Comparison of ENCODE assay signal across 11 mouse cellular contexts in genomic region chr7:141292583-141293388, GRCm38 (mm10). TPM values are rescaled to one million over a fixed set of nuclear protein-coding genes. Genes with fewer than 3 reads are reported as not detected.
DNase-seq lines count a peak whose midpoint lies in the region; ATAC-seq and TF ChIP-seq lines count a peak whose summit lies in the region.
"Had no signal": no experiment of that assay in that cellular context is flagged by ENCODE, and none has a peak within 500 bp of the region (broad histone marks: within the 10 kb centered on the region; RNA-seq: fewer than 3 reads in every experiment).

No protein-coding gene starts in this region.

- DNase-seq in heart, adult 18-20 months: no peak
- peak; percentile 18 for DNase-seq in neural tube, embryonic 11.5 days (ENCODE audit: low spot score)
- DNase-seq in layer of hippocampus, adult 18-20 months (ENCODE audit: low spot score in 2 of 2): no peak
- no peak for DNase-seq in spleen, adult 12 weeks (ENCODE audit: low spot score)
- no peak for DNase-seq in thymus, postnatal 0 days (ENCODE audit: low spot score)
- DNase-seq: thymus, postnatal 36 days had no signal

- peak overlapping the region; percentile 83; the same call in 1 of the 2 replicates for H3K4me2 ChIP-seq in heart, embryonic 15.5 days
- H3K4me2 ChIP-seq in hindbrain, embryonic 13.5 days: peak overlapping the region; percentile 96
- peak overlapping the region; percentile 77 for H3K4me2 ChIP-seq in neural tube, embryonic 11.5 days (ENCODE audit: low read depth)

- peaks cover 56% of the 10 kb centered on the region for H3K27me3 ChIP-seq in heart, embryonic 15.5 days
- peaks cover 73% of the 10 kb centered on the region for H3K27me3 ChIP-seq in hindbrain, embryonic 13.5 days
- H3K27me3 ChIP-seq in neural tube, embryonic 11.5 days (ENCODE audit: control insufficient read depth, insufficient read depth, low read length): peaks cover 57% of the 10 kb centered on the region

- no peaks in the 10 kb centered on the region for H3K36me3 ChIP-seq in heart, embryonic 15.5 days
- peaks cover 16% of the 10 kb centered on the region for H3K36me3 ChIP-seq in hindbrain, embryonic 13.5 days
- H3K36me3 ChIP-seq in neural tube, embryonic 11.5 days (ENCODE audit: control insufficient read depth, insufficient read depth, low read length): no peaks in the 10 kb centered on the region

- 38% methylated on average over 15 of the region's 15 CpGs for WGBS in heart, embryonic 15.5 days
- 35% methylated on average over 15 of the region's 15 CpGs for WGBS in hindbrain, embryonic 13.5 days
- 31% methylated on average over 15 of the region's 15 CpGs for WGBS in neural tube, embryonic 11.5 days

- no peak for ATAC-seq in heart, embryonic 15.5 days (replicated peaks; ENCODE audit: insufficient number of reproducible peaks, insufficient read depth, low FRiP score, low read depth)
- 0 out of 2 replicates have a peak, but pooled peaks have one; percentile 18 for ATAC-seq in hindbrain, embryonic 13.5 days (ENCODE audit: low FRiP score)
- ATAC-seq in neural tube, embryonic 11.5 days (ENCODE audit: insufficient read depth, low FRiP score, low TSS enrichment): no peak

- H3K27ac ChIP-seq in heart, embryonic 15.5 days: no peak overlapping the region
- no peak overlapping the region for H3K27ac ChIP-seq in cortical plate, adult 2 months (ENCODE audit: insufficient read depth, low read length)
- H3K27ac ChIP-seq in hindbrain, embryonic 13.5 days: no peak overlapping the region
- no peak overlapping the region for H3K27ac ChIP-seq in neural tube, embryonic 11.5 days (ENCODE audit: low read depth, low read length)
- H3K27ac ChIP-seq: liver, embryonic 14.5 days had no signal

- no peaks in the 10 kb centered on the region for H3K9me3 ChIP-seq in heart, embryonic 15.5 days (replicated peaks)
- H3K9me3 ChIP-seq in hindbrain, embryonic 13.5 days: no peaks in the 10 kb centered on the region
- no peaks in the 10 kb centered on the region for H3K9me3 ChIP-seq in neural tube, embryonic 11.5 days (ENCODE audit: control insufficient read depth, low read length)

- no peak for TF ChIP-seq POLR2A in cortical plate, adult 2 months (IDR thresholded peaks at IDR 0.05; ENCODE audit: extremely low read depth, insufficient read depth, low read length)

- peaks cover 28% of the 10 kb centered on the region for H3K4me1 ChIP-seq in heart, embryonic 15.5 days (replicated peaks)
- H3K4me1 ChIP-seq in cortical plate, adult 2 months (ENCODE audit: control insufficient read depth, insufficient read depth, low read length): peaks cover 2% of the 10 kb centered on the region
- H3K4me1 ChIP-seq in hindbrain, embryonic 13.5 days (replicated peaks): peaks cover 35% of the 10 kb centered on the region
- peaks cover 15% of the 10 kb centered on the region for H3K4me1 ChIP-seq in neural tube, embryonic 11.5 days (ENCODE audit: control insufficient read depth, insufficient read depth, low read length)

- peak overlapping the region; percentile 51 for H3K4me3 ChIP-seq in heart, embryonic 15.5 days
- H3K4me3 ChIP-seq in cortical plate, adult 2 months (ENCODE audit: insufficient read depth, low read length): peak overlapping the region; percentile 11; the same call in 1 of the 2 replicates
- H3K4me3 ChIP-seq in hindbrain, embryonic 13.5 days: peak overlapping the region; percentile 54
- peak overlapping the region; percentile 49; the same call in 1 of the 2 replicates for H3K4me3 ChIP-seq in neural tube, embryonic 11.5 days (ENCODE audit: low read depth, low read length)

- H3K9ac ChIP-seq in heart, embryonic 15.5 days: no peak overlapping the region
- H3K9ac ChIP-seq in hindbrain, embryonic 13.5 days: peak overlapping the region; percentile 78
- H3K9ac ChIP-seq in neural tube, embryonic 11.5 days (ENCODE audit: low read length): no peak overlapping the region; the same call in 1 of the 2 replicates
- H3K9ac ChIP-seq: liver, embryonic 14.5 days had no signal

- TF ChIP-seq CTCF in cortical plate, adult 2 months (IDR thresholded peaks at IDR 0.05; ENCODE audit: extremely low read depth, insufficient read depth, low read length): no peak

RNA-seq across cellular contexts. Expression of gene Drd4, which starts 1.0 kb away (rescaled TPM):
- 0.18 and 0.22 TPM in 2 replicates for polyA plus RNA-seq in heart, embryonic 15.5 days (2015; fragmentation: Nextera tagmentation; extraction: Ambion mirVana)
- total RNA-seq in heart, adult 18-20 months (2021): not detected
- polyA plus RNA-seq in cortical plate, adult 2 months (2012; rRNA removed): 0.42 and 0.50 TPM in 2 replicates
- 0.68 and 0.70 TPM in 2 replicates for polyA plus RNA-seq in hindbrain, embryonic 13.5 days (2015; fragmentation: Nextera tagmentation; extraction: Ambion mirVana)
- polyA plus RNA-seq in neural tube, embryonic 11.5 days (2014; fragmentation: Nextera tagmentation; extraction: Ambion mirVana): 0.43 and 0.61 TPM in 2 replicates
- total RNA-seq in layer of hippocampus, adult 18-20 months (2021): not detected
- polyA plus RNA-seq in thymus, postnatal 0 days (2015; fragmentation: Nextera tagmentation; extraction: Ambion mirVana): 0.33 and 0.40 TPM in 2 replicates
- polyA plus RNA-seq: liver, embryonic 14.5 days had no signal

RNA-seq across cellular contexts. Expression of gene Sct, which starts 13.9 kb away (rescaled TPM):
- 1.5 and 1.6 TPM in 2 replicates for polyA plus RNA-seq in heart, embryonic 15.5 days (2015; fragmentation: Nextera tagmentation; extraction: Ambion mirVana)
- total RNA-seq in heart, adult 18-20 months (2021): not detected
- polyA plus RNA-seq in cortical plate, adult 2 months (2012; rRNA removed): 0.27 and 0.38 TPM in 2 replicates
- polyA plus RNA-seq in hindbrain, embryonic 13.5 days (2015; fragmentation: Nextera tagmentation; extraction: Ambion mirVana): 1.5 and 3.2 TPM in 2 replicates
- 13.2 and 13.7 TPM in 2 replicates for polyA plus RNA-seq in neural tube, embryonic 11.5 days (2014; fragmentation: Nextera tagmentation; extraction: Ambion mirVana)
- not detected for total RNA-seq in layer of hippocampus, adult 18-20 months (2021)
- 3.9 and 5.0 TPM in 2 replicates for polyA plus RNA-seq in thymus, postnatal 0 days (2015; fragmentation: Nextera tagmentation; extraction: Ambion mirVana)
- total RNA-seq: adrenal gland, adult 2 months had no signal

RNA-seq across cellular contexts. Expression of gene Cdhr5, which starts 16.2 kb away (rescaled TPM):
- polyA plus RNA-seq in heart, embryonic 15.5 days (2015; fragmentation: Nextera tagmentation; extraction: Ambion mirVana): 0.05 TPM in 1 of 2 replicates, not detected in the other
- total RNA-seq in heart, adult 18-20 months (2021): not detected
- polyA plus RNA-seq in cortical plate, adult 2 months (2012; rRNA removed): 0.04 TPM in 1 of 2 replicates, not detected in the other
- not detected in 2 replicates for polyA plus RNA-seq in hindbrain, embryonic 13.5 days (2015; fragmentation: Nextera tagmentation; extraction: Ambion mirVana)
- not detected in 2 replicates for polyA plus RNA-seq in neural tube, embryonic 11.5 days (2014; fragmentation: Nextera tagmentation; extraction: Ambion mirVana)
- not detected for total RNA-seq in layer of hippocampus, adult 18-20 months (2021)
- polyA plus RNA-seq in thymus, postnatal 0 days (2015; fragmentation: Nextera tagmentation; extraction: Ambion mirVana): 0.42 and 0.73 TPM in 2 replicates

RNA-seq across cellular contexts. Expression of gene Irf7, which starts 26.5 kb away (rescaled TPM):
- polyA plus RNA-seq in heart, embryonic 15.5 days (2015; fragmentation: Nextera tagmentation; extraction: Ambion mirVana): 3.0 and 6.5 TPM in 2 replicates
- 1 to 10 TPM; 2.3 to 3.1 TPM for total RNA-seq in heart, adult 18-20 months (2021)
- 6.8 and 7.5 TPM in 2 replicates for polyA plus RNA-seq in cortical plate, adult 2 months (2012; rRNA removed)
- polyA plus RNA-seq in hindbrain, embryonic 13.5 days (2015; fragmentation: Nextera tagmentation; extraction: Ambion mirVana): 1.2 and 1.3 TPM in 2 replicates
- 0.56 and 0.78 TPM in 2 replicates for polyA plus RNA-seq in neural tube, embryonic 11.5 days (2014; fragmentation: Nextera tagmentation; extraction: Ambion mirVana)
- total RNA-seq in layer of hippocampus, adult 18-20 months (2021): 1 to 10 TPM in 1 of 2 experiments, under 1 TPM in 1; 0.46 to 1.2 TPM
- polyA plus RNA-seq in thymus, postnatal 0 days (2015; fragmentation: Nextera tagmentation; extraction: Ambion mirVana): 46.6 and 46.7 TPM in 2 replicates

RNA-seq across cellular contexts. Expression of gene Deaf1, which starts 34.7 kb away (rescaled TPM):
- 29.4 and 42.1 TPM in 2 replicates for polyA plus RNA-seq in heart, embryonic 15.5 days (2015; fragmentation: Nextera tagmentation; extraction: Ambion mirVana)
- 10 to 100 TPM; 11.7 to 12.6 TPM for total RNA-seq in heart, adult 18-20 months (2021)
- 31.8 and 35.5 TPM in 2 replicates for polyA plus RNA-seq in cortical plate, adult 2 months (2012; rRNA removed)
- polyA plus RNA-seq in hindbrain, embryonic 13.5 days (2015; fragmentation: Nextera tagmentation; extraction: Ambion mirVana): 138 and 157 TPM in 2 replicates
- 72.3 and 90.1 TPM in 2 replicates for polyA plus RNA-seq in neural tube, embryonic 11.5 days (2014; fragmentation: Nextera tagmentation; extraction: Ambion mirVana)
- 10 to 100 TPM; 66.3 to 79.6 TPM for total RNA-seq in layer of hippocampus, adult 18-20 months (2021)
- polyA plus RNA-seq in thymus, postnatal 0 days (2015; fragmentation: Nextera tagmentation; extraction: Ambion mirVana): 25.6 and 27.6 TPM in 2 replicates
